Mouse (Mus musculus): Measurements from ENCODE around the gene Ppm1h. TPM values are rescaled to one million over a fixed set of nuclear protein-coding genes. Genes with fewer than 3 reads are reported as not detected.

Gene Ppm1h
- polyA plus RNA-seq, 1 experiment from 2014 or later, result 5.1 TPM

MicroRNAs within 50 kb of the gene (microRNA counts, 519-probe panel; counts per million panel counts)
- microRNA mmu-let-7i, result 4,611 counts per million, percentile 99 among the panel's probes with 10 or more counts

Small RNA genes within 50 kb of the gene (microRNA-seq; reads per million reads assigned to microRNA genes)
- not detected for gene Mir6412 (ENCODE audit: borderline number of aligned reads)
- not detected for gene Mir8104 (ENCODE audit: borderline number of aligned reads)
- 90,914 reads per million, percentile 100 among the genes with 10 or more reads in this experiment for gene Mirlet7i (ENCODE audit: borderline number of aligned reads)

Other genes with a start within 250 kb of the Ppm1h start
- gene Avpr1a, start 230.3 kb upstream of the Ppm1h start, polyA plus RNA-seq (2014; fragmentation: Nextera tagmentation; extraction: Ambion mirVana), result 3.6 and 4.0 TPM in 2 replicates

All from embryonic facial prominence, embryonic 14.5 days (tissue).